Mouse (Mus musculus): ENCODE results near the gene Tjp1. TPM values are rescaled to one million over a fixed set of nuclear protein-coding genes. Genes with fewer than 3 reads are reported as not detected.

The Tjp1 gene
- 1 to 10 TPM in 1 of 26 experiments, under 1 TPM in 3, not detected in 22; 0.37 to 2.9 (median 0.53) TPM for total RNA-seq (2018; cell fraction: chromatin; rRNA removed)
- total RNA-seq (2018; cell fraction: cytosol; rRNA removed) = under 1 TPM in 18 of 26 experiments, not detected in 8; 0.03 to 0.22 (median 0.04) TPM
- under 1 TPM in 5 of 26 experiments, not detected in 21; 0.07 to 0.51 (median 0.10) TPM for total RNA-seq (2018; cell fraction: nucleus; rRNA removed)
- 0.10 to 0.51 TPM in 2 of 3 replicates, not detected in the other for polyA plus RNA-seq (2018)

- Histone ChIP-seq H3K36me3 (ENCODE audit: inconsistent target) (no peaks in the 10 kb centered on the region), H3K27ac (no peak within 1 kb of the TSS), H3K4me3 (ENCODE audit: inconsistent target) (no peak within 1 kb of the TSS), H3K79me2 (ENCODE audit: inconsistent target) (no peaks in the 10 kb centered on the region)
- 4% methylated on average over 107 of the region's 115 CpGs for WGBS (ENCODE audit: missing documents)
Observed at GRCm38 (mm10) chr7:65527071-65528007, at the start of gene Tjp1. Tjp1 (minus strand) TSS chr7:65527781.

GRCm38 (mm10) chr7:65577118-65577517, 49.5 kb upstream of the Tjp1 start:
- WGBS (ENCODE audit: missing documents) = 78% methylated on average over 10 of the region's 12 CpGs
- Histone ChIP-seq H3K79me2 (ENCODE audit: inconsistent target) (no peaks in the 10 kb centered on the region), H3K27ac (no peak overlapping the region)

GRCm38 (mm10) chr7:65572731-65573130, 45.1 kb upstream of the Tjp1 start:
- H3K4me3 ChIP-seq (ENCODE audit: inconsistent target) = no peak overlapping the region
- no peaks in the 10 kb centered on the region for H3K79me2 ChIP-seq (ENCODE audit: inconsistent target)
- no peaks in the 10 kb centered on the region for H3K36me3 ChIP-seq (ENCODE audit: inconsistent target)
- H3K27ac ChIP-seq = no peak overlapping the region
- WGBS (ENCODE audit: missing documents) = 76% methylated on average over 5 of the region's 5 CpGs

More at GRCm38 (mm10) chr7:65577118-65577517, 49.5 kb upstream of the Tjp1 start:
- H3K4me3 ChIP-seq (ENCODE audit: inconsistent target) = no peak overlapping the region
- no peaks in the 10 kb centered on the region for H3K36me3 ChIP-seq (ENCODE audit: inconsistent target)

- WGBS (ENCODE audit: missing documents) = 89% methylated on average over 4 of the region's 4 CpGs
- Histone ChIP-seq H3K4me3 (ENCODE audit: inconsistent target) (no peak overlapping the region), H3K27ac (no peak overlapping the region), H3K79me2 (ENCODE audit: inconsistent target) (no peaks in the 10 kb centered on the region), H3K36me3 (ENCODE audit: inconsistent target) (no peaks in the 10 kb centered on the region)
Observed at GRCm38 (mm10) chr7:65570691-65571090, 43.1 kb upstream of the Tjp1 start.

GRCm38 (mm10) chr7:65555996-65556395, 28.4 kb upstream of the Tjp1 start:
- no peaks in the 10 kb centered on the region for H3K36me3 ChIP-seq (ENCODE audit: inconsistent target)
- no peak overlapping the region for H3K4me3 ChIP-seq (ENCODE audit: inconsistent target)
- no peak overlapping the region for H3K27ac ChIP-seq
- 88% methylated on average over 1 of the region's 1 CpGs for WGBS (ENCODE audit: missing documents)
- no peaks in the 10 kb centered on the region for H3K79me2 ChIP-seq (ENCODE audit: inconsistent target)

- Histone ChIP-seq H3K79me2 (ENCODE audit: inconsistent target) (no peaks in the 10 kb centered on the region), H3K4me3 (ENCODE audit: inconsistent target) (no peak overlapping the region), H3K27ac (no peak overlapping the region), H3K36me3 (ENCODE audit: inconsistent target) (no peaks in the 10 kb centered on the region)
- WGBS (ENCODE audit: missing documents) = 64% methylated on average over 5 of the region's 5 CpGs
Observed at GRCm38 (mm10) chr7:65545741-65546140, 18.2 kb upstream of the Tjp1 start.

- 78% methylated on average over 4 of the region's 4 CpGs for WGBS (ENCODE audit: missing documents)
- Histone ChIP-seq H3K27ac (no peak overlapping the region), H3K4me3 (ENCODE audit: inconsistent target) (no peak overlapping the region)
Observed at GRCm38 (mm10) chr7:65532689-65533088, 5.1 kb upstream of the Tjp1 start.

GRCm38 (mm10) chr7:65523116-65523515, 4.5 kb downstream of the Tjp1 start:
- no peaks in the 10 kb centered on the region for H3K79me2 ChIP-seq (ENCODE audit: inconsistent target)
- no peak overlapping the region for H3K4me3 ChIP-seq (ENCODE audit: inconsistent target)
- H3K27ac ChIP-seq = no peak overlapping the region
- H3K36me3 ChIP-seq (ENCODE audit: inconsistent target) = no peaks in the 10 kb centered on the region
- WGBS (ENCODE audit: missing documents) = 100% methylated on average over 4 of the region's 4 CpGs

More at GRCm38 (mm10) chr7:65532689-65533088, 5.1 kb upstream of the Tjp1 start:
- no peaks in the 10 kb centered on the region for H3K36me3 ChIP-seq (ENCODE audit: inconsistent target)
- H3K79me2 ChIP-seq (ENCODE audit: inconsistent target) = no peaks in the 10 kb centered on the region

- Histone ChIP-seq H3K36me3 (ENCODE audit: inconsistent target) (no peaks in the 10 kb centered on the region), H3K27ac (no peak overlapping the region), H3K4me3 (ENCODE audit: inconsistent target) (no peak overlapping the region), H3K79me2 (ENCODE audit: inconsistent target) (no peaks in the 10 kb centered on the region)
- 70% methylated on average over 12 of the region's 12 CpGs for WGBS (ENCODE audit: missing documents)
Observed at GRCm38 (mm10) chr7:65522490-65522889, 5.1 kb downstream of the Tjp1 start.

- WGBS (ENCODE audit: missing documents) = 88% methylated on average over 8 of the region's 8 CpGs
- Histone ChIP-seq H3K4me3 (ENCODE audit: inconsistent target) (no peak overlapping the region), H3K36me3 (ENCODE audit: inconsistent target) (no peaks in the 10 kb centered on the region), H3K79me2 (ENCODE audit: inconsistent target) (no peaks in the 10 kb centered on the region), H3K27ac (no peak overlapping the region)
Observed at GRCm38 (mm10) chr7:65520622-65521021, 7.0 kb downstream of the Tjp1 start.

GRCm38 (mm10) chr7:65519788-65520563, 7.6 kb downstream of the Tjp1 start:
- Histone ChIP-seq H3K36me3 (ENCODE audit: inconsistent target) (no peaks in the 10 kb centered on the region), H3K4me3 (ENCODE audit: inconsistent target) (no peak overlapping the region), H3K79me2 (ENCODE audit: inconsistent target) (no peaks in the 10 kb centered on the region), H3K27ac (no peak overlapping the region)
- WGBS (ENCODE audit: missing documents) = 43% methylated on average over 12 of the region's 12 CpGs

GRCm38 (mm10) chr7:65516903-65517302, 10.7 kb downstream of the Tjp1 start:
- Histone ChIP-seq H3K27ac (no peak overlapping the region), H3K4me3 (ENCODE audit: inconsistent target) (no peak overlapping the region), H3K79me2 (ENCODE audit: inconsistent target) (no peaks in the 10 kb centered on the region), H3K36me3 (ENCODE audit: inconsistent target) (no peaks in the 10 kb centered on the region)
- WGBS (ENCODE audit: missing documents) = 60% methylated on average over 8 of the region's 8 CpGs

- 67% methylated on average over 10 of the region's 10 CpGs for WGBS (ENCODE audit: missing documents)
- H3K36me3 ChIP-seq (ENCODE audit: inconsistent target) = no peaks in the 10 kb centered on the region
- no peaks in the 10 kb centered on the region for H3K79me2 ChIP-seq (ENCODE audit: inconsistent target)
Observed at GRCm38 (mm10) chr7:65513451-65514179, 14.0 kb downstream of the Tjp1 start.

GRCm38 (mm10) chr7:65509357-65509756, 18.2 kb downstream of the Tjp1 start:
- Histone ChIP-seq H3K79me2 (ENCODE audit: inconsistent target) (no peaks in the 10 kb centered on the region), H3K4me3 (ENCODE audit: inconsistent target) (no peak overlapping the region), H3K27ac (no peak overlapping the region), H3K36me3 (ENCODE audit: inconsistent target) (no peaks in the 10 kb centered on the region)
- WGBS (ENCODE audit: missing documents) = 78% methylated on average over 3 of the region's 3 CpGs

More at GRCm38 (mm10) chr7:65513451-65514179, 14.0 kb downstream of the Tjp1 start:
- Histone ChIP-seq H3K4me3 (ENCODE audit: inconsistent target) (no peak overlapping the region), H3K27ac (no peak overlapping the region)
